Mouse (Mus musculus) kidney, postnatal 36 days (tissue): ENCODE measurements around the gene Rgs6.
A peak's percentile ranks its signal among the peaks of the same experiment; 100 is the strongest.

Source experiments
- DNase-seq, 2 experiments: peaks; one replicate each; pipeline ENCODE4 v3.0.0; 2021 to 2022; ENCODE audit warnings: mixed read lengths in 2 of 2

The Rgs6 gene

DNA sequence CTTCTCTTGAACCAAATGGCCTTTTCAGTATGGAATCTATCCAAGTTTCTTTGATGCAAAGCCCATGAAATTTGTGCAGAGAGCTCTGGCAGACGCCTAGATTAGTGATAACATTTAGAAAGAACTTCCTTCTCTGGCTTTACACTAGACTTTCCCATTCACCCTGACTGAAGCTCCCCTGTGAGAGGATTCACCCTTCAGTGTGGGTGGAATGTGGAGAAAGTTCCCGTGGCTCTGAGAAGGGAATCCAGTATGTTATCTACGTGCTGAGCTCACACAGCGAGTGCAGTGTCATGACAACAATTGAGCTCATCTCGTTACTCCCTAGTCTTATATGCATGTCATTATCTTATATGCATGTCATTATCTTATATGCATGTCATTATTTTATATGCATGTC is 61.9 kb downstream of the Rgs6 start:
- no peak for DNase-seq

DNA sequence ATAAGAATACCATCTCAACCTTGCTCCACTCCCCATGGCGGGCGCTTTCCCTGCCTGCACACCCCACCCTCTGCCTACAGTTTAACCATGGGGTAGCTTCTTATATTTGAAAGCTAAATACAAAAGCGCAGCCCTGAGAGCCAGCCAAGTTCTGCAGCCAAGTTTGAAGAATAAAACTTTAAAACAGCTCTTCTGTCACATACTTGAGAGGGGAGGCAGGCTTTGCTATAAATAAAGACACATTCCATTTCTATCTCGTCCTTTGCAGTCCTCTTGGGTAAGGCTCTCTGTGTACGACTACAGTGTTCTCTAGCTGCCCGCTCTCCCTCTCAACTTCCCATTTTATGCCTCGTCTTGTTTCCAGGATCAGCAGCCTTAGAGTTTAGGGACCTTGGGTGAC is 76.5 kb downstream of the Rgs6 start:
- DNase-seq = no peak

DNA sequence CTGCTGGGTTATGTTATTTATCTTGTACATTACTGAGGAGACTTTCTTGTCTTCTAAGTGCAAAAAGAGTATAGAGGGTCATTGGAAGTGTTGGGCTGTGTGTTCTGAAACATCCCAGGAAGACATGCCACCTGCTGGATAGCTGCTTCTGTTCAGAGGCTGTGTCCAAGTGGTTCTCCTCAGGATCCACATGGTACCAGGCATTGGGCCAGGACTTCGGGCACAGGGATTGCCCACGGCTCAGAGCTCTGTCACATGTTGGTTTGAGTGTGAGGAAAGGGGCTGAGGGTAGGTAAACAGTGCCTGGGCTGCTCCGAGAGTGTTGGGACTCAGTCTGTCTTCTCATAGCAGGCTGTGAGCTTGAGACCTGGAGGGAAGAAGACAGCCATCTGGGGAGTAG is 79.3 kb downstream of the Rgs6 start:
- DNase-seq = no peak

DNA sequence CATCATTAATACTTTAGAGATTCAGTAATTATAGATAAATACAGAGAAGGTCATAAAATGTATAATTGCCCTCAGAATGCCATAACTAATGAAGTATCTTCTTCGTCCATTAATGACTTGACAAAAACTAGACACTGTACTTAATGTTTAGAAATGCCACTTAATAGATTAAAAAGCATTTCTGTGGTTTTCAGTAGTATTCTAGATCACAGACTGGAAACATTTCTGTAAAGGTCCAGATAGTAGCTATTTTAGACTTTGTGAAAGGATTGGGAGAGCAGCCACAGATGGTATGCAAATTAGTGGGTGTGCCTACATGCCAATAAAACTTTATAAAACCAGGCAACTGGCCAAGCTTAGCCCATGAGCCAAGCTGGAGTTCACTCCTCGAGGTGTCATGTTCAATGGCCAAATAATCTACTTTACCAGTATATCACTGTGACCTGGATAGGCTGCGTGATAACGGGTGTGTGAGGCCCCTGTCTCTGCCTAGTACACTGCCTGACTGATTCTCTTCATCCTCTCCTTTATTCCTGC is 82.2 kb downstream of the Rgs6 start:
- no peak for DNase-seq

DNA sequence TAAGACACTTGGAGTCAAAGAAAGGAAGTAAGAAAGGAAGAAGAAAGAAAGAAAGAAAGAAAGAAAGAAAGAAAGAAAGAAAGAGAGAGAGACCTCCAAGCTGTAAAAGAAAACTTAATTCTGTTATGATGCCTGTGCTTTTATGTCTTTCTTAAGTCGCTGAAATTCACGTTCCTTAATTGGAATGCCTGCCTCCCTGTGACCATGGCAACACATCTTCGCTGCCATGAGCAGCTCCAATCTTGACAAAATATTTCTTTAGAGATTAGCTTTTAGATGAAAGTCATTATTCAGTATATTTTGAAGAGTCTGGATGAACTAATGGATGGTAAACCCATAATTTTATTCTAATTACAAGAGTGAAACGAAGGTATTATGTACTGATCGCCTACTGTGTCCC is 83.5 kb downstream of the Rgs6 start:
- no peak for DNase-seq

DNA sequence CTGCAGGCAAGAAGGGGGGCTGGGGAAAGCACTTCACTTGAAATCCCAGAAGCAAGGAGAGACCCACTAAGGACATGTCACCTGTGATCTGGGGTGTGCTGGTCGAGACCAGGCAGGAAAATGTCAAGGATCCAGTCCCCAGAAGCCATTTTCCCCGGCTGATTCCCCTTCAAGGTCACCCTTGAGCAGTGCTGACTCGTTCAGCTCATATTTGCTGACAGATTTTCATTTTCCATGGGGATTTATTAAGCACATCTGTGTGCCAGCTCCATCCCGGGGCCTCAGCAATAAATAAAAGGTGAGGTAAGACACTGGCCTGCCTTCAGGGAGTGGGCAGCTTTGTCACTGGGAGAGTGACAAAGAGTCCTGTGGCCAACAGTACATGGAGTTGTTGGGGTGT is 87.0 kb downstream of the Rgs6 start:
- no peak for DNase-seq

DNA sequence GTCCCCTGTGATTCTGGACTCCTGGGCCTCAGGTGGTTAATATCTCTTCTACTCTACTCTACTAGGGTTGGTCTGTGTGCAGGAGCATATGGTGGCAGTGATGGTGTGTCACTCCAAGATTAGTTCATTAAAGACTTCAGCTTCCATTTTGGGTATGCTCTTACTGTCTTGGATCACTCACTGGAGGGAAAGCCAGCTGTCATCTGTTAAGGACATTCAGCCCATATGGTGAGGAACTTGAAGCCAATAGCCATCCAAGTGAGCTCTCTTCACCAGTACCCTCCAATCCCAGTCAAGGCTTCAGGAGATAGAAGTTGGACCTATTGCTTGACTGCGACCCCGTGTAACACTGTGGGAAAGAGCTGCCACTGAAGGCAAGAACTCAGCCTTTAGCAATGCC is 98.9 kb downstream of the Rgs6 start:
- DNase-seq = no peak

DNA sequence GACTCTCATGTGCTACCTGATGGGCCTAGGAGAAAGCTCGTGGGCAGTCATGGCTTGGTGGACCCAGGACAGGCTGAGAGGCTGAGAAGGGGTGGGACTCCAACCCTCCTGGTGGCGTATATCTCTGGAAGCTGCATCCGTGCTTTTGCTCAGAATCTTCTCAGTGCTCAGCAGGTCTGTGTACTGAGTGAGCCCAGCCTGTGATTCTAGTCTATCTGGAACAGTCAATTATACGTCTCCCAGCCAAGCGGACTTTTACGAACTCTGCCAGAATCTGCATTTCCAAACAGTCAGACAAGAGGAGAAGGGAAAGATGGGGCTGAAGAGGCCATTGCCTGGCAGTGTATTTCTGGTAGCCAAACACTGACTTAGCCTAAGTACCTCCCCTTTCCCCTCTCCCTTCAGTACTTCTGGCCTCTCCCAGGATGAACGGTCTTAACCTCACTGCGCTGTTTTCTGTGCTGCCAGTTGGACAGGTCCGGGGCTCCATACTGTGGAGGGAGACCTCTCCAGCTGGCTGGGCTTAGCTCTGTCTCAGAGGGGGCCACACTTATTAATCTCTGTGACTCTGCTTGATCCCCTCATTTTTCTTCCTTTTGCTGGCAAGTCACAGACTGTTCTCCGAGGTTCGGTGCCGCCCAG is 110.9 kb downstream of the Rgs6 start:
- DNase-seq = no peak

DNA sequence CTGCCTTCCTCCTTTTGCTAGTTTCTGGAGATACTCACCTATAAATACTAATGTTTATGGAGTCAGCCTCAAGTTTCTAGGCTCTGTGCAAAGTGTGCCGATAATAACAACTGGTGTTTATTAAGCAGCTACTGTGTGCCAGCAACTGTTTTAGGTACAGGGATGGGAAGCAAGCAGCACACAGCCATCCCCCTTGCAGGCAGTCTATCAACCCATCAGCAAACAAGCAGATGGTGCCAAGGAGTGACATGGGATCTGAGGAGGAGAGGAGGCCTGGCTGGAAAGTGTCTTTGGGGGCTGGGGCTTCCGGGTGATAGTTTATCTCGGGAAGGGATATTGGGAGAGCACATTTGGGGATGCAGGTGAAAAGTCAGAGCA is 111.4 kb downstream of the Rgs6 start:
- no peak for DNase-seq

DNA sequence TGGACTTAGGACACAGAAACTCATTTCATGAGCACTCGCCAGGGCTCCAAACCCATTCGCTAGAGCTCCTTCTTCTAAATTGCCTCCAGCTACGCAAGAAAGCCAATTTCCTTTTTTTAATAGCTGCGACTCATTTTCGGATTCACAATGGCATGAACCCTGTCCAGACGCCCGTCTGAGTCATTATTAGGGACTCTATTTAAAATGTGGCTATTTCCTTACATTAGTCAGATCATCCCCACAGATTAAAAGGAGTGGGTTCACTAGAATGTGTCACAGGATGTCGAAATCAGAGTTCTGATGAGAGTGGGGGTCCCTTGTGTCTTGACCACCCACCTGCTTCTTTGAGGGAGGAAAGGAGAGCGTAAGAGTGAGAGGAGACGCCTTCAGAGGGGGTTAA is 112.1 kb downstream of the Rgs6 start:
- no peak for DNase-seq

DNA sequence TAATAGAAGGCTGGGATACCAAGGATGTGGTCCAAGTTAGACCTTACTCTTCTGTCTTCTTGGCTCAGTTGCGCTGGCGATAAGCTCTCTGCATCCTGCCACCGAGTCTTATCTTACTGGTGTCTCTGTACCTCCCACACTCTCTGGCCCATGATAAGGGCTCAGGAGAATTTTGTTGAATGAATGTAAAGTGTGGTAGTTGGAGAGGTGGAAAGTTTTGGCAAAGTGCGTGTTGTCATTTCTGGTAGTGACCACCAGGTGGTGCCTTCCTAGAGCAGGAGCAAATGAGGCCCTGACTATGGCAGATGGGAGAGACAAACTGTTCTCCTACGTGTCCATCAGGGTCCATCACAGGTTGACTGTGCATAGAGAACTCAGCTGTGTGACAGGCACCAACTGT is 112.7 kb downstream of the Rgs6 start:
- peak; percentile 28 to 65 for DNase-seq

DNA sequence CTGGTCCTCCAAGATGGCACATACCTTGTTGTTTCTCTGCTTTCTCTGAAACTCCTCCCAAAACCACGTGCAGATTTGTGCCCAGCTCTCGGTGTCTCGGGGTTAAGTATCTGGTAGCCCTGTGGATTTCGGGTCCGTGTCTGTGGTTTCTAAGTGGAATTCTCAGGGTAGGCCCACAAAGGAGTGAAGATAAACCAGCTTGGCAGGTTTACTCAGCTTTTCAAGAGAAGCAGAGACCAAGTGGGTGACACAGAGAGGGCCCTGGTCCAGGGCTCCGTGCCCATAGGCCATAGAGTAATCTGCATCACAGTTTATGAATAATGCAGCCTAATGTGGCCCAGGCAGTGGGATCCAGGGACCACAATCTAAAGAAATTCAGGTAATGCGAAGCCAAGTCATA is 113.3 kb downstream of the Rgs6 start:
- peak in 1 of 2 experiments; percentile 1 for DNase-seq

DNA sequence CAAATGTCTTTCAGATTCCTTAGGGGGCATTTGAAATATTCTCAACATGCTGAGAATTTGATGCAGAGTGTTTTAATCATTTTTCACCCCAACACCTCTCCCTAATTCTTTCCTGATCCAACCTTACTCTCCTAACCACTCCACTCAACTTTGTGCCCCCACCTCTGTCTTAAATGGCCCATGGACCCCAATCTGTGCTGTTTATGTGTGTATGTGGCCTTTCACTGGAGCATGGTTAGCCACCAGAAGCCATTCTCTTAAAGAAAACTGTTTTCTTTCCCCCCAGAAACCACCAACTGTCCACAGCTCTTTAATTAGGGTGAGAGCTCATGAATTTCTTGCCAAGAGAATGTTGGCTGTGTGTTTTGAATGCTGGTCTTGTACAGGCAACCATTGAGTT is 122.3 kb downstream of the Rgs6 start:
- no peak for DNase-seq

DNA sequence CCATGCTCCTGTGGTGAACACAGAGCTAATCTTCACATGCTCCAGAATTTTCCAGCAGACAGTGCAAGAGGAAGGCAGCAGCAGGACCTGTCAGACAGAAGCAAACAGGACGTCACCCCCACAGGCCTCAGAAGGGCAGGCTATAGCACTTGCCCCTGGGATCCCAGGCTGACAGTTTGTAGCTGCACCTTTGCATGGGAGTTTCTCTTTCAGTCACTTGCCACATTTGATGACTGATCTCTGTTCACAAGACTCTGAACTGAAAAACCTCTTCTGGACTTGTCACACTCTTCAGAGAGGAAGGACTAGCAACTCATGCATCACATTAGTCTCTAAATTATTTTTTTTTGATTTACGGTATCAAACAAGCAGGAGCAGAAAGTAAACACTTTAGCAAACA is 126.2 kb downstream of the Rgs6 start:
- no peak for DNase-seq

DNA sequence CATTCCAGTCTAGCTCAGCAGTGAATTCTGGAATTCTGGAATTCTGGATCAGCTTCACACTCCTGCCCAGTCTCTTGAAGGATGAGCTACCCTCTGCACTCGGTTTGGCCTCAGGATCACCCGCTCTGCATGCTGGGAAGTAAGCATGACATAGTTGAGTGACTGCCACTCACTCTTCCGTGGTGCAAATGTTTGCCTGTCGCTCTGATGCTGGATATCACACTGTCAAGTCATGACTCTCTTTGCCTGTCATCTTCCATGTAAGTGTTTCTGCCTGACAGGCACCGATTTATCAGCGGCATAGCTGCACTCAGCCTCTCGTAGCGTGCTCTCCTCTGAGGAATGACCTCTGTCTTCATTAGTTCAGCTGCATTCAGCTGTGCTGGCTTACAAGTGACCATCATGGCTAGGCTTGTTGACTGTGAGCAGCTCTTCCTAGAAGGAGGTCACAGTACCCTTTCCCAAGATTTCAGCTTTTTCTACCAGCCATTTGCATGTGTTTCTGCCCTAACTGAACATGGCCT is 135.0 kb downstream of the Rgs6 start:
- DNase-seq = no peak

DNA sequence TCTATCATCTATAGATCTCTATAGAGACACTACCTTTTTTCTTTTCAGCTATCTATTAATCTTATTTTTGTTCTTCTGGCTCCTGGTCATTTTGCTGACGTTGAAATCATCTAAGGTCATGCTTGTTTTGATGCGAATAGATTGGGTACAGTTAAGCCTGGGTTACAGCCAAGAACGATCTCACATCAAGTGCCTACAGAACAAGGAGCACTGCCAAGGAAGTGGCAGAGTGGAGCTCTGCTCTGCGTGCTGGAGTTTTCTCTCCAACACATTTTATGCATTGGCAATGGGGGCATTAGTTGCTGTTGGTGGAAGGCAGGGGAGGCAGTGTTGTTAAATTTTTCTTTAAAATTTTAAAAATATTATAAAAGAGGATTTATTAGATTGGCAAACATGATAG is 138.2 kb downstream of the Rgs6 start:
- no peak for DNase-seq

DNA sequence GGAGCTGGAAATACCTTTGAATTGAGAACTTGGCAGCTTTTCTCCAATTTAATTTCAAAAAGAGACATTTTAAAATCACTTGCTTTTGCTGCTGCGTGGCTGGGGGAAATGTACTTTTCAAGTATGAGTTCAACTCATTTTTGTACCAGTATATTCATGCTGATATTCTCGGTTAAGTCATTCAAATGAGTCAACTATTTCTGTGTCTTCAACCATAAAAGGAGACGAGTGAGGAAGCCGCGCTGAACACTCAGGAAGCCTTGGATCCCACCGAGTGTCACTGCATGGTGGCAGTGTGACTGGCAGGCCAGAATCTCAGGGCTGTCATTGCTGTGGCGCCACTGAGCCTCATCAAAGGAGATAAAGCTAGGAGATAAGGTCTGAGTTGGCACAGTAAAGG is 143.5 kb downstream of the Rgs6 start:
- DNase-seq = no peak

DNA sequence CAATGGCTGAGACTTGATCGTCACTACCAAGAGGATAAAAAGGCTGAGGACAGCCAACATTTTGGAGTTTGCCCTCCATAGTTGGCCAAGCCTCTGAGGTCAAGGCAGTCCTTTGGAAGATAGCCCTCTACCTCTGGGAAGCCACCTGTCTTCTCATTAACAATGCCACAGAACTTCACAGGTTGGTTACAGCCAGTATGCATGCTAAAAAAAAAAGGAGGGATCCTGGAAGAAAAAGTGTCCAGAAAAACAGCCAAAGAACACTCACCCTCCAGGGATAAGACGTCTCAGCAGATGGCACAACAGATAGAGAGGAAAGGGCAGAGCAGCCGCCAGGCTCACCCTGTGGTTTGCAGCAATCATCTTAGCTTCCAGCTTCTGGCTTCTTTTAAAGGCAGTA is 154.9 kb downstream of the Rgs6 start:
- DNase-seq = peak in 1 of 2 experiments; percentile 13

DNA sequence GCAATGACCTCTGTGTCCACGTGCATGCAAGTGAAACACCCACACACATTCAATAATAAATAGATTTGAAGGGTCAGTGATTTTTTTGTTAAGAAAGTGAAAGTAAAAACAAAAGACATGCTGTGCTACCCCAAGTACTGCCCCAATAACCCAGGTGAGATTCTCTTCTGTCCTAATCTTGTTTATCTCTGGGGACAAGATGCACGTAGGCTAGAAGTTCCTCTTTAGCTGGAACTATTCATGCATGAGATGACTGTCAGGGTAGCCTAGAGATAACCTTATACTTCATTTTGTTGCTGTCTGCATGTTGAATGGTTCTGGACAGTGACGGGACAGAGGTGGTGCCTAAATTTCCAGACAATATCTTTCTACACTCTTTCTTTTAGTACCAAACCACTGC is 155.9 kb downstream of the Rgs6 start:
- no peak for DNase-seq

DNA sequence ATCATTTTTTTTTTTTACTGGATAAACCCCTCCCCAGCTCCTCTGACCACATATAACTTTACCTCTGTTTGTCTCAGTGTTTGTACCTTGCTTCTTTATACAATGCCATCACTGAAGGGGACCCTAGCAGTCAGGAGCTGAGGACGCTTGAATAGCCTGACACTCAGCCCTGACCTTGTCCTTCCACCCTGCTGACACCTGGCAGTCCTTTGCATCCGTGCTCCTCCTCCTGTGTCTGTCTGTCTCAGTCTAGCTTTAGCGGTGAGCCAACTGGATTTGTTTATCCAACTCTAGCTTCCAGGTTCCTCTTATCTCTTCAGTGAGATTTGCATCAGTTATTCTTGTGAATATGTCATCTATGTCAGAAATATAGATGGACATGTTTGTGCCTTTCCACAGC is 156.7 kb downstream of the Rgs6 start:
- DNase-seq = no peak

DNA sequence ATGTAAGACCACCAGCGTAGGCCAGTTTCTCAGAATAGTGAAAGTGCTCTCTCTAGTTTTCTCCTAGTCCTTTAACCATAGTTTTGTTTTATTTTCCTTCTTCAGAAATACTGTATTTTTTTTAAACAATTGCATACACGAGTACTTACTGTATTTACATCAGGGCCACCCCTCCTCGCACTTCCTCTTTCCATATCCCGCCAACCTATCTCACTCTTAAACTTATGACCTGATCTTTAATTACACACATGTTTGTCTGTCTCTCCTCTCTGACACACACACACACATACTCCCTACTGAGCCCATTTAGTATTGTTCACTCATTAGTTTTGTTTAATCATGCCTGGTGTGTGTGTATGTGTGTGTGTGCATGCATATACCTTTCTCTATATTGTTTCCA is 159.0 kb downstream of the Rgs6 start:
- DNase-seq = no peak

DNA sequence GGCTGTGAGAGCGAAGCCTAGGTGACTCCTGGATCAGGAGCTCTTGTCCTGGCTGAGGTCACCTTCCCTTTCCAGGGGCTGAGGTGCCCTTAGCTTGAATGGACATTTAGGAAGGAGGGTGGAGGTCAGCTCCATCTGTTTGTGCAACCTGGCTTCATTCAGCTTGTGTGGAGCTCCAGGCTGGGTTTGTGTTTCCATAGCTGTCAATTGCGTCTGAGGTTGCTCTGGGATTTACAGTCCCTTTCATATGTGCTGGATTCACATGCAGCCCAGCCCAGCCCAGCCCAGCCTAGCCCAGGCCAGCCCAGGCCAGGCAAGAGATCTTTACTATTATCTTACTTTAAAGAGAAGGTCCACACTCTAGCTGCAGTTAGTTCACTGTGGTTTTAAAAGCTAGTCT is 163.8 kb downstream of the Rgs6 start:
- no peak for DNase-seq

DNA sequence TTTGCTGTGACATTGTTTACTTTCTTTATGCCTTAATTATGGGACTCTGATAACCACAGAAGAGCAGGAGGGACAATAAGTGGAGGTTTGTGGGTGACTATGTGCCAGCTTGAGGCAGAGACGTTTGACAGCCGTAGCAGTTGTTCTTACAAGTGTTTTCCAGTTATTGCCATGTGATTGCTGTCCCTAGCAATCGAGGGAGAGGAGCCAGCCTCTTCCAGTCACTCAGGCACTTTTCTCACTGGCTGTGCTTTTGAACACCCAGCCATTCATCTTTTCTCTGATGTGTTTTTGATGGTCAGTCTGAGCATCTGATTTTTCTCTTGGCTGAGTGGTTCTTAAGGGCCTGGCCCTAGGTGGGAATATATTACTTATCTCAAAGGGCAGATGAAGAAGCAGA is 166.4 kb downstream of the Rgs6 start:
- no peak for DNase-seq

DNA sequence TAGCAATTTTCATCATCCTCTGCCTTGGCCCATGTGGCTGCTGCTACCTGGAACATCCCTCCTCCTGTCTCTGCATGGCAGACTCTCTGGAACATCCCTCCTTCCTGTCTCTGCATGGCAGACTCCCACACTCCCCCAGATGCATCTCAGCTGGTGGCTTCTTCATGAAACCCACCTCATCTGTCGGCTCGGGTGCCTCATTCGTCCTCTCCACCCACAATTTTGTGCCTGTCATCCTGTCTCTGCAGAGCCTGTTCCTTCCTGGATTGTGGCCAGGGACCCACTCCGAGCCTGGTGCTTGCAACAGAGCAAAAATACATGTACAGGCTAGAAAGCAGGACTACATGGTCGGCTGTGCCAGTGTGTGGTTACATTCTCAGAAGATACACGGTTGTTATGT is 168.7 kb downstream of the Rgs6 start:
- no peak for DNase-seq

DNA sequence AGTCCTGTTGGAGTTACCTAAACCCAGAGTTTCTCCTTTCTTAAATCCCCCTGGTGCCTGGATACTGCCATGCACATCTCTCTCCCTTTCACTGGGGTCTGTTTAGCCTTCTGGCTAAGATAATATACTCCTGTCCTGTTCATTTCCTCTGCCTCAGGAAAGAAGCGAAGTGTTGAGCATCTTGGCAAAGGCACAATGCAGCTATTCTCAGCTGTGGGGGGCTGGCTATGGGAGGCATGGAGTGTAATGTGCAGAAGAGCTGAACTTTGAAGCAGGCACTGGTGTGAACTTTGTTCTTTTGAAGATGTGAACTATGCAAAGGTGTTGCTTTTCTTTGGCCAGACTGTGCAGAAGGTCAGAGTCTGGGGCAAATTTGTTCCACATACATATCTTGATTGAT is 169.3 kb downstream of the Rgs6 start:
- no peak for DNase-seq
